Mouse (Mus musculus): Measurements from ENCODE around the gene Fa2h.

DNA sequence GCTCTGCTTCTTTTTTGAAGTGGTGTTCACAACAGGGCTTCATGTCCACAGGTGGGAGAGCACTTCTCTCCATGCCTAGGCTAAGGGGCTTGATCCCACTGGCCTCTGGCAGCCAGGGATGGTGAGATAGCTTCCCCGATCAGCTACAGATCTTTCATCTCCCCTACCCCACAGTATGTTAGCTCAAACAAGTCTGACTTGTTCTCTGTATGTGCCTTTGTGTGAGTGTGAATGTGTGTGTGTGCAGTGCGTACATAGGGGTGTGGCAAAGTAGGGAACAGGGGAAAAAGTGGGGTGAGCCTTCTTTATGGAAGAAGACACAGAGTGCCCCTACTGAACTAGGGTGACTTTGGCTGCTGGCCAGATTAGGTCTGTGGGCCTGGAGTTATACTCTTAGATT lies 2.8 kb downstream of the Fa2h start:
- TF ChIP-seq CTCF (IDR thresholded peaks at IDR 0.05; ENCODE audit: low read depth, low read length) (no peak), POLR2A (IDR thresholded peaks at IDR 0.05; ENCODE audit: extremely low read depth, insufficient read depth, low read length) (no peak)

Measured in liver, adult 2 months (tissue).